Mouse (Mus musculus) midbrain, embryonic 14.5 days (tissue): ENCODE results near the gene Smoc1. TPM values are rescaled to one million over a fixed set of nuclear protein-coding genes. Genes with fewer than 3 reads are reported as not detected.

Experiments used
- ATAC-seq: fragments of 200-750 bp; cut with Nextera tagmentation; 2 replicates; pipeline ENCODE4 v1.8.0; 2017; ENCODE audit warnings: moderate number of reproducible peaks, moderate library complexity; ENCODE audit not compliant: low FRiP score, low TSS enrichment
- DNase-seq: peaks from one replicate; pipeline ENCODE4 v3.0.0-alpha.2; 2015
- H3K27ac ChIP-seq: fragments of 300-500 bp; sonication (generic); replicated peaks from 2 replicates; pipeline ENCODE4 v1.5.1; 2014; ENCODE audit warnings: mild to moderate bottlenecking, low read depth, low read length, moderate library complexity
- H3K27me3 ChIP-seq: fragments of 300-500 bp; sonication (generic); 2 replicates; pipeline ENCODE4 v1.6.1; 2014; ENCODE audit warnings: low read length, control low read depth, mixed read lengths; ENCODE audit not compliant: control insufficient read depth, insufficient read depth
- H3K36me3 ChIP-seq: fragments of 300-500 bp; sonication (generic); 2 replicates; pipeline ENCODE4 v1.6.1; 2014; ENCODE audit warnings: low read length, control low read depth; ENCODE audit not compliant: control insufficient read depth, insufficient read depth
- H3K4me1 ChIP-seq: fragments of 300-500 bp; sonication (generic); 2 replicates; pipeline ENCODE4 v1.6.1; 2014; ENCODE audit warnings: mild to moderate bottlenecking, antibody characterized with exemption, low read length, control low read depth; ENCODE audit not compliant: control insufficient read depth, insufficient read depth
- H3K4me2 ChIP-seq: fragments of 300-500 bp; sonication (generic); 2 replicates; pipeline ENCODE4 v1.6.1; 2014; ENCODE audit warnings: mild to moderate bottlenecking, low read length, moderate library complexity
- H3K4me3 ChIP-seq: fragments of 300-500 bp; sonication (generic); replicated peaks from 2 replicates; pipeline ENCODE4 v1.5.1; 2014; ENCODE audit warnings: low read depth, low read length
- H3K9ac ChIP-seq: fragments of 300-500 bp; sonication (generic); replicated peaks from 2 replicates; pipeline ENCODE4 v1.6.1; 2014; ENCODE audit warnings: mild to moderate bottlenecking, low read length, moderate library complexity
- H3K9me3 ChIP-seq: fragments of 300-500 bp; sonication (generic); 2 replicates; pipeline ENCODE4 v1.6.1; 2016; ENCODE audit warnings: low read length, control low read depth, mixed read lengths; ENCODE audit not compliant: control insufficient read depth
- WGBS: fragments of 180-500 bp; shearing (Covaris S2); extraction: QIAGEN DNeasy Blood & Tissue Kit; methylation state at CpG from one replicate; pipeline ENCODE4 v1.1.7; 2014; 5-methylcytosine and 5-hydroxymethylcytosine counted together
- polyA plus RNA-seq: library from polyadenylated mRNA; unstranded; fragments of >200 nt; fragmentation: Nextera tagmentation; extraction: Ambion mirVana; gene quantifications from 2 replicates; pipeline ENCODE4 v1.2.1, GENCODE M21; 2014

Smoc1 gene
- polyA plus RNA-seq, 1 experiment from 2014 or later: 21.6 TPM

DNA sequence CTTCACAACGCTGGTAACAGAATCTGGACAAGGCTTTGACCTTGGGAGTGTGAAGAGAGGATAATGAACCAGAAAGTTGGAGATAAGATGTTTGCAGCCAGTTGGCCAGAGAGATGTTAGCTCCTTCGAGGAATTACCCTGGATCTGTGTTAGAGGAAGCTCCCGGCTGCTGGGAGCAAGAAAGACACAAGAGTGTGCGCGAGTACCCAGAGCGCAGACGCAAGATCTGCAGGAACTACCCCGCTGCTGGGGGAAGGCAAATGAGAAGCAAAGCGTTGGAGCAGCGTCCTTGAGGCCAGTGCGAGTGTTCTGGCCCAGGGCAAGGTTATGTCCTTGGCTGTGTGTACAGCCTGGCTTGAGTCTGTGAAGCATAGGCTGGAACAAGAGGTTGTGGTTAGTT, 13.1 kb upstream of the Smoc1 start:
- Histone ChIP-seq H3K27me3 (no peaks in the 10 kb centered on the region), H3K9me3 (no peaks in the 10 kb centered on the region), H3K4me3 (no peak overlapping the region), H3K4me2 (no peak overlapping the region), H3K4me1 (peaks cover 9% of the 10 kb centered on the region), H3K36me3 (no peaks in the 10 kb centered on the region), H3K9ac (no peak overlapping the region), H3K27ac (no peak overlapping the region)
- DNase-seq (no peak), ATAC-seq (no peak)
- WGBS: 83% methylated on average over 11 of the region's 11 CpGs

DNA sequence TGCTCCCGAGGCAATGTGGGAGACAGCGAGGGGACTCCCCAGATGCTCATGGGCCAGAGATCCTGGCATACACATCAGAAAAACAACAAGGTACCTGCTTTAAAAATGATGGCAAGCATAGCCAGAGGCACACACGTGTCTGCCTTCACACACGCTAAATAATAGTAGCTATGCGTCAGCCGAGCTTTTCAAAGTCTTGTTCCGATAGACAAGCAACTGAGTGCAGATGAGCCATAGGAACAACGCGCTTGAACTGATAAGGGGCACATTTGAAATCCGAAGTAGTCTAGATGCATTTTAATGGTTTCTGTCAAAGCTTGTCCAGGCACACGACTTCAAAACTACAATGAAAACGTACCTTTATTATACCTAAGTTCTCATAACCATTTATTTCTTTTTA, 9.0 kb upstream of the Smoc1 start:
- DNase-seq: no peak
- Histone ChIP-seq H3K9me3 (no peaks in the 10 kb centered on the region), H3K4me2 (no peak overlapping the region), H3K36me3 (no peaks in the 10 kb centered on the region), H3K9ac (no peak overlapping the region), H3K27ac (no peak overlapping the region), H3K27me3 (no peaks in the 10 kb centered on the region), H3K4me1 (no peaks in the 10 kb centered on the region), H3K4me3 (no peak overlapping the region)
- no peak for ATAC-seq
- WGBS: 91% methylated on average over 12 of the region's 12 CpGs

DNA sequence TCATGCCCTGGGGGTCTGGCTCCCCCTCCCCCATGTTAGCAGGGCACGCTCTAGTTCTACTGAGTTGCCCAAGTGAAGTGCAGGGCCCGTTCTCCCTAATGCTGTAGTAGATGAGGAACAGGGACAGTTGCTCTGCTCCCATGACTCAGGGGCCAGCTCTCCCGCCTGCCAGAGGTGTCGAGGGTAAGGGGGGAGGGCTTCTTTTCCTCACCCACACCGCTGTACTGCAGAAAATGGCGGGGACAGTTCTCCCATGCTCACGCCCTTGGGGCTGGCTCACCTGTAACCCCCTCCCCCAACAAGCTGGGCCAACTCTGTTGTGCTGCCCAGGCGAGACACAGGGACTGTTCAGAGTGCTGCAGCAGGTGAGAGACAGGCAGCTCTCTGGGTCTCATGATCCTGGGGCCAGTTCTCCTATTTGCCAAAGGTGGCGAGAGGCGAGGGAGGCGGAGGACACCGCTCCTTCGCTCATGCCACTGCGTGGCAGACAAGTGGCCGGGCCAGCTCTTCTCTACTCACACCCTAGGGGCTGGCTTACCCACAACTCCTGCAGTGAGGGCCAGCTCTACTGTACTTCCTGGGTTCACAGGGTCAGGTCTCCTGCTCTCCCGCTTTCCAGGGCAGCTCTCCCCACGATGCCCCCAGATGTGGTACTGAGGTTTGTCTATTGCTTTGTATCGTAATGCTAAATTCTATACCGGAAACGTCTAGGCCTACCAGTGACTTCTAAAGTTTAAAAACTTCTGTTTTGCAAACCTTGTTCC, 7.9 kb upstream of the Smoc1 start:
- Histone ChIP-seq H3K9ac (no peak overlapping the region), H3K4me3 (no peak overlapping the region), H3K4me2 (no peak overlapping the region), H3K36me3 (no peaks in the 10 kb centered on the region), H3K27me3 (no peaks in the 10 kb centered on the region), H3K27ac (no peak overlapping the region), H3K9me3 (no peaks in the 10 kb centered on the region), H3K4me1 (no peaks in the 10 kb centered on the region)
- no peak for ATAC-seq
- 89% methylated on average over 20 of the region's 20 CpGs for WGBS
- DNase-seq: no peak

DNA sequence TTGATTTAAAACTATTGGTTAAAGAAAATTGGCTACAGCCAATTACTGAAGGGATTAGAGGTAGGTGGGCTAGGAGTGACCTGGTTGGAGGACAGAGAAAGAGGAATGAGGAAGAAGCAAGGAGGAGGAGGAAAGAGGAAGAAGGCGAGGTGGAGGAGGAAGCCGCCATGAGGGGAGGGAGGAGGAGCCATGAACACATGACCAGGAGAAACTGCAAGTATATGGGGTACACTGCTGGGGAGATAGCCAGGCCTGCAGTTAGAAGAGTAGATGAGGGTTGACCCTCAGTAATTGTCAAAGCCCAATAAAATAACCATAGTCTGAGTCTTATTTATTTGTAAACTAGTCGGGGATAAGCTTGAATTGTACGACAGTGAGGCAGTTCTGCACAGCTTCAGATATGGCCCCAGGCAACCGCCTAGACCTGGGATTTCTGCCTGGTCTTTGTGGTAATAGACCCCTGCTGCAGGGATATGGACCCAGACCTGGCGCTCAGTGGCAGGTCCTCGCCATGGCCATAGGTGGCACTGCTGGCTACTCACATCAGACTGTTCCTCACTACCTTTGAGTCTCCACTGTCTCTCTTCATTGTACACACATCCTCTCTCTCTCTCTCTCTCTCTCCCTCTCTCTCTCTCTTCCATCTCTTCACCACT, 7.2 kb upstream of the Smoc1 start:
- Histone ChIP-seq H3K4me2 (no peak overlapping the region), H3K4me1 (no peaks in the 10 kb centered on the region), H3K27ac (no peak overlapping the region), H3K27me3 (no peaks in the 10 kb centered on the region), H3K4me3 (no peak overlapping the region), H3K9ac (no peak overlapping the region), H3K9me3 (no peaks in the 10 kb centered on the region), H3K36me3 (no peaks in the 10 kb centered on the region)
- ATAC-seq: no peak
- 80% methylated on average over 7 of the region's 7 CpGs for WGBS
- DNase-seq: no peak

DNA sequence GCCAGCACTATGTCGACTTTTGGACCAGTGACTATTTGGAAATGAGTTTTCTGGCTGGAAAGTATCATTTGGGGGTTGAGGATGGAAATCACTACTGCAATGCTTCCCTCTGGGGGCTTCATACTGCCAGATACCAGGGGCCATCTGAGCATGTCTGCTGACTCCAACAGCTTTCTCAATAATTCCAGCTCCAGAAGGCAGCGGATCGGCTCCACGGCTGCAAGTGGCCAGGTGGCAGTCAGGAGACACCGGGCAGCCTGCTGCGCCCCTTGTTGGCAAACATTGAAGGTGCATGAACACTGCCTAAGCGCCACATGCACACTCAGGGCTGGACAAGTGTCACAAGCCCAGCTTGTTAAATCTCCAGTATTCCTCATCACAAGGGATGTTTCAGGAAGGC, 2.2 kb upstream of the Smoc1 start:
- DNase-seq (no peak), ATAC-seq (no peak)
- Histone ChIP-seq H3K9me3 (no peaks in the 10 kb centered on the region), H3K4me2 (no peak overlapping the region), H3K27ac (no peak overlapping the region), H3K9ac (no peak overlapping the region), H3K4me3 (no peak overlapping the region), H3K36me3 (no peaks in the 10 kb centered on the region), H3K27me3 (no peaks in the 10 kb centered on the region), H3K4me1 (peaks cover 13% of the 10 kb centered on the region)
- 82% methylated on average over 7 of the region's 7 CpGs for WGBS

DNA sequence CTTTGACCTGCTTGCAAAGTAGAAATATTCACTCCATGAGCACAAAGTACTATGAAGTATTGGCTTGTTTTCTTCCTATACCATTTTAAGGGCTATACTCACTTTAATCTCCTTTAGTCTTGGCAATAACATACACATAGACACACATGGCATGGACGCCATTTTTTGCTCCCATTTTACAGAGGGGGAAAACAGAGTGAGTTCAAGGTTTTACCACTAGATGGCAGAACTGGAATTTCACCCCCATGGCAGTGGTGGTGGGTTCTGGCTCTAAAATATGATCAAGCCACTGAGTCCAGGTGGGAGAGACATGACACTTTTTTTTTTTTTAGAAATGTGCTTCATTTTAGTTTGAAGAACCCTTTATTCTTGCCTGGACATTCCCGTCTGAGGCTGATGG, 1.6 kb upstream of the Smoc1 start:
- no peak overlapping the region for H3K4me3 ChIP-seq
- H3K36me3 ChIP-seq: no peaks in the 10 kb centered on the region
- no peak for ATAC-seq
- no peak overlapping the region for H3K27ac ChIP-seq
- H3K9ac ChIP-seq: no peak overlapping the region
- no peak for DNase-seq
- H3K4me1 ChIP-seq: peaks cover 17% of the 10 kb centered on the region
- no peaks in the 10 kb centered on the region for H3K27me3 ChIP-seq
- H3K4me2 ChIP-seq: no peak overlapping the region
- no peaks in the 10 kb centered on the region for H3K9me3 ChIP-seq
- 67% methylated on average over 2 of the region's 2 CpGs for WGBS

DNA sequence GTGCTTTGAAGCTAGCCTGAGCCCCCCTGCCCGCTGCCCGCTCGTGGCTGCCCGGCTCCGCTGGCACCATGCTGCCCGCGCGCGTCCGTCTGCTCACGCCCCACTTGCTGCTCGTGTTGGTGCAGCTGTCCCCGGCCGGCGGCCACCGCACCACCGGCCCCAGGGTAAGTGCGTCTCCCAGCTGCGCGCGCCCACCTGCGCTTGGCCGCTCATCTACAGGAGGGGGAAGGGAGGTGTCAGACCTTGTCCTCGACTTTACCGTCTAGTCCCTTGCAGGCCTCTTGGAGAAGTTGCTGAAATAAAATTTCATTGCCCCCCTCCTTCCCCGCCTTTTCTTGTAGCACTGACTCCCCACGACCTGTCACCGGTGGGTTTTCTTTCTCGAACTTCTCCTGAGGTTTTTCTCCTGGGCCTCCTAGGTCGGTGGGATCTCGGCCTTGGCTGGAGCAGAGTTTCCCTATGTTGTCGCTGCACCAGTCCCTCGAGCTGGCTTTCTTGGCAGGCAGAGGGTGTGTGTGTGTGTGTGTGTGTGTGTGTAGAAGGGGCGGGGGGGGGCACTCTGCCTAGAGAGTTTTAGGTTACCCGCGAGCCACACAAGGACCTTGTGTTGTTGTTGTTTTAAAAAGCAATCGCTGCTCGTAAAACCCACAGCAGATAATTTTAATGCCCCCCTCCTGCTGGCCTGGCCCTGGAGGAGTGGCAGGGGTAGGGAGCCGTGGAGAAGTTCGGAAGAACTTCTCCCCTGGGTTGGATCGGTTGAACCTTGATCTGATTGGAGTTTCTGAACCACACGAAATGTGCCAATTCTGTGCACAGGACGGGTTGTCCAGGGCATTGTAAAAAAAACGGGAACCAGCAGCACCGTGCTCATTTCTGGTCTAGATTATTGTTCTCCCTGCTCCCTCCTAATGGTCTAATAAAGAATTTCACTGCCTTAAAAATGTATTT, 661 bp downstream of the Smoc1 start:
- Histone ChIP-seq H3K27ac (0 out of 2 replicates have a peak overlapping the region, but pooled peaks have one; percentile 22), H3K27me3 (no peaks in the 10 kb centered on the region), H3K4me2 (peak overlapping the region; percentile 83), H3K9me3 (no peaks in the 10 kb centered on the region), H3K9ac (peak overlapping the region; percentile 75), H3K4me1 (peaks cover 19% of the 10 kb centered on the region), H3K36me3 (no peaks in the 10 kb centered on the region), H3K4me3 (peak overlapping the region; percentile 82)
- 2% methylated on average over 45 of the region's 45 CpGs for WGBS
- peak; percentile 41 for DNase-seq
- peak; percentile 77; the same call in 1 of the 2 replicates for ATAC-seq

DNA sequence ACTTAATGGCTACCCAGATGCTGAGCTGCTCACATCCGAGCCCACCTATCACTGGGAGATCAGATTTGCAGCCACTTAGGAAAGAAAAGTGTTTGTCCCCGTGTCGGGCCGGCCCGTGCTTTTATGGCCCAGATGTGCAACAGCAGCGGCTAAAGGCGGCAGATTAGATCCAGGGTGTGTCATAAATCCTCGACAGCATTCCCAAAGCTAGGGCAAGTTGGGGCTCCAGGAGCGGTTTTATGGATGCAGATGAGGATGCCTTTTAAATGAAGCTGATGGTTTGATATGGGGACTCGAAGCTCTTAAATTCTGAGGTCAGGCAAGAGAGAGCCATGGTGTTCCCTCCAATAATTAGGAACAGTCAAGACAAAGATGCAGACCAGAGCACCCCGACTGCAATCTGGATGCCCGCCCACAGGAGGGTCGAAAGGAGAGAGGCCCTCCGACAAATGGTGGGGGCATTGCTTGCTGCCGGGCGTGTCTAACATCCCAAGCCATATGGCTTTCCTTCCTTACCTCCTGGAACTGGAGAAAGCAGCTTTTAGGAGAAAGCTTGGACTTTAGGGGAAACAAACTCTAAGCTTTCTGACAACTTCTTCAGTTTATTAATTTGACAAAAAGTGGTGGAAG, 1.8 kb downstream of the Smoc1 start:
- H3K27me3 ChIP-seq: no peaks in the 10 kb centered on the region
- no peak for DNase-seq
- H3K4me2 ChIP-seq: peak overlapping the region; percentile 83
- H3K27ac ChIP-seq: no peak overlapping the region
- H3K4me3 ChIP-seq: peak overlapping the region; percentile 82
- no peaks in the 10 kb centered on the region for H3K9me3 ChIP-seq
- H3K9ac ChIP-seq: peak overlapping the region; percentile 75; the same call in 1 of the 2 replicates
- WGBS: 44% methylated on average over 16 of the region's 16 CpGs
- H3K4me1 ChIP-seq: peaks cover 21% of the 10 kb centered on the region
- no peak for ATAC-seq
- H3K36me3 ChIP-seq: no peaks in the 10 kb centered on the region
